Mouse (Mus musculus): ENCODE results near the gene Pknox1. TPM values are rescaled to one million over a fixed set of nuclear protein-coding genes. Genes with fewer than 3 reads are reported as not detected.

Pknox1 gene
- 8.9 TPM for polyA plus RNA-seq (2015; fragmentation: Illumina TruSeq; extraction: RNeasy Lipid Tissue Mini Kit (QIAGEN cat#74804); ENCODE audit: low read depth, low replicate concordance)

GRCm38 (mm10) chr17:31564015-31564857 is at the start of gene Pknox1:
Gene Pknox1, plus strand, starts transcription at chr17:31564734.

GRCm38 (mm10) chr17:31519946-31520838 is 44.3 kb upstream of the Pknox1 start, which contains the start of the genes Wdr4 and Ndufv3:
Gene Wdr4, minus strand, starts transcription at chr17:31519980.
Gene Ndufv3, plus strand, starts transcription at chr17:31520115.

GRCm38 (mm10) chr17:31636942-31637811 is 72.6 kb downstream of the Pknox1 start, which contains the start of gene Cbs:
Gene Cbs, minus strand, starts transcription at chr17:31637238.

Other genes starting within 250 kb of the Pknox1 start
- 22.4 TPM for gene Pde9a, start 178.5 kb upstream of the Pknox1 start, polyA plus RNA-seq (2015; fragmentation: Illumina TruSeq; extraction: RNeasy Lipid Tissue Mini Kit (QIAGEN cat#74804); ENCODE audit: low read depth, low replicate concordance)
- 18.9 TPM for gene Wdr4, start 44.8 kb upstream of the Pknox1 start, polyA plus RNA-seq (2015; fragmentation: Illumina TruSeq; extraction: RNeasy Lipid Tissue Mini Kit (QIAGEN cat#74804); ENCODE audit: low read depth, low replicate concordance)
- 368 TPM for gene Ndufv3, start 44.6 kb upstream of the Pknox1 start, polyA plus RNA-seq (2015; fragmentation: Illumina TruSeq; extraction: RNeasy Lipid Tissue Mini Kit (QIAGEN cat#74804); ENCODE audit: low read depth, low replicate concordance)
- gene Cbs, start 72.5 kb downstream of the Pknox1 start, polyA plus RNA-seq (2015; fragmentation: Illumina TruSeq; extraction: RNeasy Lipid Tissue Mini Kit (QIAGEN cat#74804); ENCODE audit: low read depth, low replicate concordance): 33.6 TPM
- 119 TPM for gene U2af1, start 94.2 kb downstream of the Pknox1 start, polyA plus RNA-seq (2015; fragmentation: Illumina TruSeq; extraction: RNeasy Lipid Tissue Mini Kit (QIAGEN cat#74804); ENCODE audit: low read depth, low replicate concordance)
- not detected for gene Cryaa, start 113.1 kb downstream of the Pknox1 start, polyA plus RNA-seq (2015; fragmentation: Illumina TruSeq; extraction: RNeasy Lipid Tissue Mini Kit (QIAGEN cat#74804); ENCODE audit: low read depth, low replicate concordance)